Mouse (Mus musculus): ENCODE measurements at regions not wholly inside any gene's neighbourhood (a gene's known extent, or its start where the extent isn't known, plus 50 kb on each side); places are given as distances from the start of the nearest gene placed in this dataset.

DNA sequence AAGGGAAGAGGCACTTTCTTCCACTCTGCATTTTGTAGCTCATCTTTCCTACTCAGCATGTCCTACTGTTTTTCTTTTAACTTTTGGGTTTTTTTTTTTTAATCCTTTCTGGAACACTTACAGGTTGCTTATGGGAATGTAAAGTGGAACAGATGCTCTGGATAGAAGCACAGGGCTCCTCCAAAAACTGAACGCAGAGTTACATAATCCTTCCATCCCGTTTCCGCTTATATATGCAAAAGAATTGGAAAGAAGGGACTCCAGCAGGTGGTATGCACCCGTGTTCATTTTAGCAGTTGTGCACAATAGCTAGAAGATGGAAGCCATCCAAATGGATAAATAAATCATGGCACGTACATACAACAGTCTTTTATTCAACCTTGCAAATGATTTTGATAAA, 127.0 kb upstream of the Zbtb20 start:
- Histone ChIP-seq H3K9ac (no peak overlapping the region), H3K9me3 (no peaks in the 10 kb centered on the region)
- 82% methylated on average over 5 of the region's 5 CpGs for WGBS

DNA sequence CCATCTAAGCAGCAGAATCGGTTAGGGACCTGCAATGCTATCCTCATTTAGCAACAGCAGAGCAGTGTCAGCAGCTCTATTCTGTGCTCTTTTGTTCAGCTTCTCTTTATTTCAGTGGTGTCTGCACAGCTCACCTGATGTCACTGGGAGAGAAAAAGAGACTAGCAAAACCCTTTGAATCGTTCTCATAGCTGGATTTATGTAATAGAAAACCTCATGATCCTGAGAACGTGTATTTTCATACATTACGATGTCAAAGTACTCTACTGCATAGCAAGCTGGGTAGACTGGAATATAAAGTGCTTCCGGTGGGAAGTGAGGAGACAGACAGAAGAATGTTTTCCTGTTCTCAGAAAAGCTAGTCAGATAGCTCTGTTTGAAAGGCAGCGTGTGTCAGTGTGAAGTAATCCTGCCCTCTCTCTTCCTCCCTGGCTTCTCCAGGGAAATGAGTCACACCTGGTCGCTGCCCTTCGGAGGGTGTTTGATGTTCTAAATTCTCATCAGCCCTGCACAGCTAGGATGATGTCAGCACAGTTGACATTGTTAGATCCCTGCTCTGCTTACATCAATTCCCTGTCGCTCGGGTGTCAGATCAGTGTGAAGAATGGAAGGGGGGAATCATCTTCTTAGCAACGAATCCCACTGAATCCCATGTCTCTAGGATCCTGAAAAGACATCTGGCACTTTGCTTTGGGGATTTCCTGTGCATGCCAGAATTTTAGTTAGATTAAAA, 129.6 kb upstream of the Zbtb20 start:
- peaks cover 9% of the 10 kb centered on the region for H3K4me1 ChIP-seq
- 32% methylated on average over 11 of the region's 11 CpGs for WGBS

More for the DNA sequence above, 127.0 kb upstream of the Zbtb20 start:
- Histone ChIP-seq H3K36me3 (no peaks in the 10 kb centered on the region), H3K4me3 (no peak overlapping the region), H3K4me1 (peaks cover 9% of the 10 kb centered on the region), H3K27me3 (replicated peaks) (no peaks in the 10 kb centered on the region), H3K4me2 (no peak overlapping the region), H3K27ac (replicated peaks) (no peak overlapping the region)
- ATAC-seq (ENCODE audit: extremely low read depth, insufficient number of reproducible peaks, low FRiP score, low TSS enrichment) = no peak

DNA sequence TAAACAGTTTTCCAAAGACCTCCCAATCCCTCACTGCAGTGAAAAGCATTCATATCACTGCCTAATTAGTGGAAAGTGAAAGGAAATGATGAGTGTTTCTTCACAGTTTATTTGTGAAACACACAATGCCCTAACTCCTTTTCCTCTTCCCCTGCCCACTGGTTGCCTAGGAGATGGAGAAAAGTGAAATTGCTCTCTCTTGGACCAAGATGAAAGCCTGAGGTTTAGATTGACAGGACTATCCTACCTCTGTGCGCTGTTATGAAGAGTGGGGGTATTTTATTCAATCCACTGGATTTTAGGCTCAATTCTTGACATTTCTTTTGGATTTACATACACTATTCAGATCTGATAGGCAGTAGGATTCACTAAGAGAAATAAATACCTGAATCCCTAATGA, 132.1 kb upstream of the Zbtb20 start:
- Histone ChIP-seq H3K4me1 (peaks cover 9% of the 10 kb centered on the region), H3K27me3 (replicated peaks) (no peaks in the 10 kb centered on the region), H3K9me3 (no peaks in the 10 kb centered on the region), H3K4me3 (no peak overlapping the region), H3K9ac (no peak overlapping the region), H3K36me3 (no peaks in the 10 kb centered on the region), H3K27ac (replicated peaks) (no peak overlapping the region), H3K4me2 (no peak overlapping the region)
- no peak for ATAC-seq (ENCODE audit: extremely low read depth, insufficient number of reproducible peaks, low FRiP score, low TSS enrichment)
- 94% methylated on average over 1 of the region's 1 CpGs for WGBS

More for the DNA sequence above, 129.6 kb upstream of the Zbtb20 start:
- no peaks in the 10 kb centered on the region for H3K36me3 ChIP-seq
- no peak for ATAC-seq (ENCODE audit: extremely low read depth, insufficient number of reproducible peaks, low FRiP score, low TSS enrichment)
- H3K4me2 ChIP-seq = peak overlapping the region; percentile 42
- no peak overlapping the region for H3K27ac ChIP-seq (replicated peaks)
- H3K9ac ChIP-seq = no peak overlapping the region
- H3K9me3 ChIP-seq = no peaks in the 10 kb centered on the region
- H3K4me3 ChIP-seq = no peak overlapping the region
- H3K27me3 ChIP-seq (replicated peaks) = no peaks in the 10 kb centered on the region

DNA sequence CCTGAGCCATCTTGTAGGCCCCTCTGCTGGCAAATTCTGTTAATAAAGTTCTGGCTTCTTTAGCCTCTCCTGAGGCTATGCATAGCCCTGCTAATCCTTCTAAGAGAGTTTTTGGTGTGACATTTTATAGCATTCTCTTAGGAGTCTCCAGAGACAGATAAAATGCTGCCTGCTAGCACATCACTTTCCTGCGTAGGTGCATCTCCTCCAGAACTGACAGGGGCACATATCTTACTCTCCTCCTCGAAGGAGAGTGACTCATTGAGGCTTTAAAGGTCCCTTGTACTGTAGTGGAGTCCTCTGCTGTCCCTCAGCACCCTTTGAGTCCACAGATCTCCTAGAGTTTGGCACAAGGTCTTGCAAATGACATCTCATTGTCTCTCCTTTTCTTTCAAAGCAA, 132.6 kb upstream of the Zbtb20 start:
- Histone ChIP-seq H3K27ac (replicated peaks) (no peak overlapping the region), H3K4me1 (peaks cover 9% of the 10 kb centered on the region), H3K4me3 (no peak overlapping the region), H3K36me3 (no peaks in the 10 kb centered on the region), H3K4me2 (no peak overlapping the region), H3K27me3 (replicated peaks) (no peaks in the 10 kb centered on the region), H3K9ac (no peak overlapping the region), H3K9me3 (no peaks in the 10 kb centered on the region)
- no peak for ATAC-seq (ENCODE audit: extremely low read depth, insufficient number of reproducible peaks, low FRiP score, low TSS enrichment)
- 56% methylated on average over 2 of the region's 2 CpGs for WGBS

DNA sequence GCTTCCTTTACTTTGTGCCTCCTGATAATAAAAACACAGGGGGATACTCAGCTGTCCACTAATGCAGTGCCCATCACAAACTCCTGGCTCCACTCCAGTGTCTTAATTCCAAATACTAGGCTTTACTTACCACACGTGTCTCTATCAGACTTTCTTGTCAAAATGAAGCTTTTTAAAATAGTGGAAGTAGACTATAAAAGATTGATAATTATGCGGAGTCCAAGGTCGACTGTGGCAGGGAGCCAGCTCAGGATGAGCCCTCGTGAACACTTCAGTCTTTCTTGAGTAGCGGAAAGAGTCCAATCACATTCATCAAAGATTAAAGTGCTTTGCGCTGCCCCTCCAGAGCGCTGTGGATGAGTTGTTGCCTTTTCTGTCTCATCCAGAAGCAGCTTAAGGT, 147.9 kb upstream of the Zbtb20 start:
- Histone ChIP-seq H3K4me3 (no peak overlapping the region), H3K36me3 (no peaks in the 10 kb centered on the region), H3K9me3 (no peaks in the 10 kb centered on the region), H3K27me3 (replicated peaks) (no peaks in the 10 kb centered on the region), H3K9ac (no peak overlapping the region), H3K27ac (replicated peaks) (peak overlapping the region; percentile 10; the same call in 1 of the 2 replicates), H3K4me1 (peaks cover 7% of the 10 kb centered on the region; the same call in 1 of the 2 replicates), H3K4me2 (no peak overlapping the region)
- 64% methylated on average over 7 of the region's 7 CpGs for WGBS
- ATAC-seq (ENCODE audit: extremely low read depth, insufficient number of reproducible peaks, low FRiP score, low TSS enrichment) = no peak

DNA sequence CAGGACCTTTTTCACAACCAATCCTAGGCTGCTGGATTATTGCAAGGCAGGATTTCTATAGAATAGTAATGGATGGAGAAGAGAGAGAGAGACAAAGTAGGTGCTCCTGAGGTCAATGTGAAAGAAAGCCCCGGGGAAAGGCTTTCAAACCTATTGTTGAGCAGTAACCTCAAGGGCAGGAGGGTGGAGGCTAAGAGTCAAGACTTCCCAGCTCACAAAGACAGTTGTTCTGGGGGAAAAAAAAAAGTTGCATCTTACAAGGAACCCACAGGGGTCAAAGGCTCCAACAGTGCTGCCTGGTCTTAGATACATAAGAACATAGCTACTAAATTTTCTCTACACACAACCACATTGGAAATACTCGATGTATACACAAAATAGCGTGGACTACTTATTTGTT, 155.8 kb upstream of the Zbtb20 start:
- H3K4me3 ChIP-seq = no peak overlapping the region
- ATAC-seq (ENCODE audit: extremely low read depth, insufficient number of reproducible peaks, low FRiP score, low TSS enrichment) = no peak
- no peaks in the 10 kb centered on the region for H3K36me3 ChIP-seq
- no peak overlapping the region for H3K27ac ChIP-seq (replicated peaks)
- H3K27me3 ChIP-seq (replicated peaks) = no peaks in the 10 kb centered on the region
- H3K4me2 ChIP-seq = no peak overlapping the region
- no peaks in the 10 kb centered on the region for H3K4me1 ChIP-seq
- 74% methylated on average over 3 of the region's 3 CpGs for WGBS
- H3K9ac ChIP-seq = no peak overlapping the region
- H3K9me3 ChIP-seq = no peaks in the 10 kb centered on the region

DNA sequence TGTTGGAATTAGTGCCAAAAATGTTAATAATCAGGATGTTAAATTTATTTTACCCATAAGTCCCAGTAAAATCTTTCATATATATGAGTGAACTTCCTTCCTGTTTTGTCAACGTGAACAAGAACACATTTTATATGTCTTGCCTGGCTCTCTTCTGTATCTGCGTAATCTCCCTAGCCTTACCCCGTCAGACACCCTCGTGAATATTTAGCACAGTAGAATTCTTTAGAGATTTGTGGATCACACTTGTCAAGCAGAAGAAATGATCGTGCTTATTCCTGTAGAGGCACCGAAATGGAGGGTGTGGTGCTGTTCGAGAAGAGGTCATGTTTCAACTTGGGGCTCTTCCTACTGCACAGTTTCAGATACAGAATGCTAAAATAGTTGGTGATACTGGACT, 157.2 kb upstream of the Zbtb20 start:
- Histone ChIP-seq H3K4me3 (no peak overlapping the region), H3K27ac (replicated peaks) (no peak overlapping the region), H3K9ac (no peak overlapping the region), H3K4me2 (no peak overlapping the region), H3K4me1 (no peaks in the 10 kb centered on the region), H3K36me3 (no peaks in the 10 kb centered on the region), H3K9me3 (no peaks in the 10 kb centered on the region), H3K27me3 (replicated peaks) (no peaks in the 10 kb centered on the region)
- WGBS = 74% methylated on average over 7 of the region's 7 CpGs
- ATAC-seq (ENCODE audit: extremely low read depth, insufficient number of reproducible peaks, low FRiP score, low TSS enrichment) = no peak

DNA sequence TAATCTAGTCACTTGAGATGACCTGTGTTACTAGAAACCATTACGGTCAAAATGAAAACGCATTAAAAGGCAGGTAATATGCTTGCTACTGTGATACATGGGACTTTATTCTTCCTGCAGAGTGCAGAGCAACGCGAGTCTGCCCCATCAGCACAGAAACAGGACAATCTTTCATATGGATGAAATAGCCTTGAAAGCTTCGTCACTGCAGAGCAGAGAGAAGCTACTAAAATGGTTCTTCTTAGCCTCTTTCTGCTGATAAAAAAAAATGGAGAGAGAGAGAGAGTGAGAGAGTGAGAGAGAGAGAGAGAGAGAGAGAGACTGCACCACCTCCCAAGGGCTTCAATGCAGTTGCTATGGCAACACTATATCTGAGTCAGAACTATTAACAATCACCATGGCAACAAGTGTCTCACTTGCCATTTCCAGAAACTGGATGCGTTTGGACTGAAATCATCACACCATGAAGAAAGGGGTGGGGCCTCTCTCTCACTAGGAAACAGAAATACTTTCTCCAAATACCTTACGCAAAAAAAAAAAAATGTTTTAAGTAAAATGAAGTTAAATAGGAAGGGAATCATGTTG, 157.8 kb upstream of the Zbtb20 start:
- ATAC-seq (ENCODE audit: extremely low read depth, insufficient number of reproducible peaks, low FRiP score, low TSS enrichment) = no peak
- H3K9me3 ChIP-seq = no peaks in the 10 kb centered on the region

DNA sequence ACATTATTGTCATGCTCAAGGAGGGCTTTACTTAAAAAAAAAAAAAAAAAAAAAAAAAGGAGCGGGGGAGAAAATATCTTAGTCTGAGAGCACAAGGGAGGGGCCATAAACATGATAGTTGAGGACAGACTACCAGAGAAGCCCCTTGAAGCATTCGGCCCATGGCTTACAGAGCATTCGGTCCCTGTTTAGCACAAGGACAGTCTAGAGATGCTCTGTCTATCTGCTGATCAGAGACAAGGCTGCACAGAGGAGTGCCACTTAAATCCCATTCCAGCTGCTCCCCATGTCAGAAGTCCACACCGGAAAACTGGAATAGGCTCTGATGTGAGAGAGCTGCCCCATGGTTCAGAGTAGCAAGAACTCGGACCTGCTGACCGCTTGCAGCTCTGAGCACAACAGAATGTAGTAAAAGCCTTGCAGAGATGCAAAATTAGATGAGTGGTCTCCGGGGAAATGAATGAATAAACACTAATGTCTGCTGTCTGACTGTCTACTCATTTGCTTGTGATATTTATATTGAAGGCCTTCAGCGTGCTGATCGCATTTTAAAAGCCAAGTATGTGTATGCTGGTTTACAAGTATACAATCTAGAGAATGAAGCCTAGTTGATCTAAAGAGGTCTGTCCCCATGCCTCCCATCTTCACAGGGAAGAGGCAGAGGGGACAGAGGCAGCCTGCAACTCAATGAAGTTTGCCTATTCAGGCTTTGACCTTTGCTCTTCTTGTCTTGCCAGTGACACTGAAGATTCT, 158.4 kb upstream of the Zbtb20 start:
- Histone ChIP-seq H3K4me3 (no peak overlapping the region), H3K9ac (no peak overlapping the region), H3K4me2 (no peak overlapping the region), H3K27me3 (replicated peaks) (no peaks in the 10 kb centered on the region), H3K9me3 (no peaks in the 10 kb centered on the region), H3K36me3 (no peaks in the 10 kb centered on the region), H3K4me1 (no peaks in the 10 kb centered on the region), H3K27ac (replicated peaks) (no peak overlapping the region)
- no peak for ATAC-seq (ENCODE audit: extremely low read depth, insufficient number of reproducible peaks, low FRiP score, low TSS enrichment)
- 81% methylated on average over 9 of the region's 9 CpGs for WGBS

More for the DNA sequence above, 157.8 kb upstream of the Zbtb20 start:
- 69% methylated on average over 7 of the region's 7 CpGs for WGBS
- H3K4me1 ChIP-seq = no peaks in the 10 kb centered on the region
- H3K9ac ChIP-seq = no peak overlapping the region
- H3K4me3 ChIP-seq = no peak overlapping the region
- H3K36me3 ChIP-seq = no peaks in the 10 kb centered on the region
- H3K27me3 ChIP-seq (replicated peaks) = no peaks in the 10 kb centered on the region
- H3K27ac ChIP-seq (replicated peaks) = no peak overlapping the region
- H3K4me2 ChIP-seq = no peak overlapping the region

DNA sequence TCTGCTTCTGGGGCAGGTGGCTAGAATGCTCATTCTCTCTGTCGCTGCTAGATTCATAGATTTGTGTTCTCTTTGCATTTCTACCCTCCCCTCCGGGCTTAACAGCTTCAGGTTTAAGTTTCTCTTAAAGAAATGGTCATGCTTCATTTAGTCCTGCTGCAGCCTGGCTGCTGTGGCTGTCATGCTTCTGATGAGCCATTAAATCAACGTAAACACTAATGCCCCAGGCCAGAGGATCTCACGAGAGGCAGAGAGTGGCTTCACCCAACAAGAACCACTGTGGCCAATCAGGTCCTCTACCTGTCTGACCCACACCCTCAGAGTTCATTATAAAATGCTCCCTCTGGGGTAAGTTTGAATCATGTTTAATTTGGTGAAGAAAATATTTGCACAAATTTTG, 173.0 kb upstream of the Zbtb20 start:
- H3K4me1 ChIP-seq = no peaks in the 10 kb centered on the region
- H3K9ac ChIP-seq = no peak overlapping the region
- WGBS = 49% methylated on average over 4 of the region's 4 CpGs
- H3K4me3 ChIP-seq = no peak overlapping the region
- H3K4me2 ChIP-seq = no peak overlapping the region
- no peaks in the 10 kb centered on the region for H3K36me3 ChIP-seq
- no peaks in the 10 kb centered on the region for H3K27me3 ChIP-seq (replicated peaks)
- no peaks in the 10 kb centered on the region for H3K9me3 ChIP-seq
- no peak for ATAC-seq (ENCODE audit: extremely low read depth, insufficient number of reproducible peaks, low FRiP score, low TSS enrichment)
- H3K27ac ChIP-seq (replicated peaks) = no peak overlapping the region

DNA sequence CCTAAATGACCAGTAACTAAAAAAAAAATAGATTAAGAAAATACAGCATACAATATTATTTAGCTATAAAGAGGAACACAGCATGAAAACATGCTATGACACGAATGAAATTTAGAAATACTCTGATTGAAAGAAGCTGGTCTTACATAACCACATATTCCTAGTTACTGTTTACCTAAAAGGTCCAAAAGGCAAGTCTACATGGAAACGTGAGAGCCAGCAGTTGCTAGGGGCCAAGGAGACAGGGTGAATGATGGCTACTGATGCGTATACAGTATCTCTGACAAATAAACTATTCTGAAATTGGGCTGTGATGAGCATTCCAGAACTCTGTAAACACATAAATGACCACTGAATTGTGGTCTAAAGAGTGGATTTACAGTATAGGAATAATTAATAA, 194.5 kb upstream of the Zbtb20 start:
- H3K4me3 ChIP-seq = no peak overlapping the region
- ATAC-seq (ENCODE audit: extremely low read depth, insufficient number of reproducible peaks, low FRiP score, low TSS enrichment) = no peak
- 76% methylated on average over 3 of the region's 3 CpGs for WGBS

More for the DNA sequence above, 194.5 kb upstream of the Zbtb20 start:
- Histone ChIP-seq H3K27ac (replicated peaks) (no peak overlapping the region), H3K9me3 (no peaks in the 10 kb centered on the region), H3K36me3 (no peaks in the 10 kb centered on the region), H3K4me2 (no peak overlapping the region), H3K27me3 (replicated peaks) (no peaks in the 10 kb centered on the region), H3K9ac (no peak overlapping the region), H3K4me1 (0 out of 2 replicates have a peak, but pooled peaks cover 3% of the 10 kb centered on the region)
